Mouse (Mus musculus): ENCODE results near the gene Lrpprc. TPM values are rescaled to one million over a fixed set of nuclear protein-coding genes. Genes with fewer than 3 reads are reported as not detected.
A peak's percentile ranks its signal among the peaks of the same experiment; 100 is the strongest.

Lrpprc gene
- polyA plus RNA-seq, 1 experiment from 2014 or later, result 59.5 TPM

DNA sequence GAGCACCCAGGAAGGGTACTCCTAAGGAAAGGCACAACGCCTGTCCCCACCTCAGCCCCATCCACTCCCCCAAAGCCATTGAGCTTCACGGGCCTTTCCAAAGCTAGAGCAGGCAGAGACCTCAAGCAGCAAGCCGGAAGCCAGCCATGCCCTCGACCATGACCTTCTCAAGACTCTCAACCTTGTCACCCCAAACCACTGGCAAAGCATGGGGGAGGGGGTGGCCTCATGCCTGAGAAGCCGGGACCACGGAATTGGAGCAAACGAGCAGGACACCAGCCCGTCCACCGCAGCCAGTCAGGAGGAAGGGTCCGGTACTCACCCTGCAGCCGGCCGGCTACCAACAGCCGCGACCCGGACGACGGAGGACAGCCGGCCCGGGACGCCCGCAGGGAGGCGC is 546 bp downstream of the Lrpprc start:
- Histone ChIP-seq H3K9me3 (no peaks in the 10 kb centered on the region), H3K4me2 (replicated peaks) (peak overlapping the region; percentile 89), H3K27me3 (no peaks in the 10 kb centered on the region), H3K4me1 (peaks cover 11% of the 10 kb centered on the region), H3K9ac (peak overlapping the region; percentile 76), H3K27ac (no peak overlapping the region; the same call in 1 of the 2 replicates), H3K4me3 (peak overlapping the region; percentile 94), H3K36me3 (peaks cover 6% of the 10 kb centered on the region)
- under 1% methylated on average over 22 of the region's 22 CpGs for WGBS
- peak; percentile 9; the same call in 1 of the 2 replicates for ATAC-seq (ENCODE audit: insufficient number of reproducible peaks, insufficient read depth, low FRiP score, low TSS enrichment)

DNA sequence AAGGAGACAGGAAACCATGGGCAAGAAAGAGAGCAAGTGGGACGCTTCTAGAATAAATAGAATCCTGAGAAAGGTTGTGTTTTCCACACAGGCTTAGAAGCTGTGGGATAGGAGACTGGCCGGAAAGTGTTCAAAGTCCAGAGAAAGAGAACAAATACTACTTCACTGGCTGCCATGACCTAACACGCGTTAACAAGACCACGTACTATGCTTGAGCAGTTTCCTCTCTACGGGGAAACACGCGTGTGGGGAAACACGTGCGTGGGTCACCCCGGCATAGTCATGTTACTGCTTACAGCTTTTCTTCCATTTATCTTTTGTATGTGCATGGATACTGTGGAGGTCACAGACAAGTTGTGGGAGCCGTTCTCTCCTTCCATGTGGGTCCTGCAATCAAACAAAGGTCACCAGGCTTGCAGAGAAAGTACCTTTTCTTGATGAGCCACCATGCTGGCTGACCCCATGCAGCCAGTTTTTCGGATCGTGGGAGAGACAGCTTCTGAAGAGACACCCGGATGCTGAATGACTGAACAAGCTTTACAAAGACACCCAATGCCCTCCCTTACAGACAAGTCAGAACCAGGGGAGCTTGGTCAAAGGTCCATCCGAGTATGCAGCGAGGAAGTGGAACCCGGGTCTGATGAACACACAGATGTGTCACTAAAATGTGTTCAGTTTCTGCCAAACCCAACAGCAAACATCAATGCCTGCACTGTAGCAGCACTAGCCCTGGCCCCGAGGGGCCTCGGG is 2.0 kb downstream of the Lrpprc start:
- H3K36me3 ChIP-seq, result peaks cover 6% of the 10 kb centered on the region
- no peak for ATAC-seq (ENCODE audit: insufficient number of reproducible peaks, insufficient read depth, low FRiP score, low TSS enrichment)
- 90% methylated on average over 20 of the region's 20 CpGs for WGBS
- H3K4me1 ChIP-seq, result peaks cover 11% of the 10 kb centered on the region
- no peak overlapping the region for H3K27ac ChIP-seq
- H3K4me3 ChIP-seq, result no peak overlapping the region
- H3K9ac ChIP-seq, result no peak overlapping the region
- H3K4me2 ChIP-seq (replicated peaks), result peak overlapping the region; percentile 89; the same call in 1 of the 2 replicates
- no peaks in the 10 kb centered on the region for H3K27me3 ChIP-seq
- H3K9me3 ChIP-seq, result no peaks in the 10 kb centered on the region

DNA sequence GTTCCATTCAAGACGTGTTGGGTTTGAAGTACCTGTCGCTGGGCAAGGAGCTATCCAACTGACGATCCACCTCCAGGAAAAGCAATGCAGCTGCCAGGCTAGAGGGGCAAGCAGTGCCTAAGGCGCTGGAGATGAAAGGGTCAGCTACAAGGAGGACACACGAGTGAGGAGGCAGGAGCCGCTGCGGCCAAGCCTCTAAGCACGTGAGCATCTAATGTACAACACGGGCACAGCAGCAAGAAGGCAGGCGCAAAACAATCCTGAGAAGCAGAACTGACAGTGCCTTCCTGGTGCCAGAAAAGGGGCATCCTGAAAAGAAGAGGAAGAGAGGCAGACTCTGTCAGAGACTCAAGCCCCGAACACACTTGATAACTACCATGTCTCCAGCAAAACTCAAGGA is 3.1 kb downstream of the Lrpprc start:
- Histone ChIP-seq H3K9me3 (no peaks in the 10 kb centered on the region), H3K4me3 (no peak overlapping the region), H3K27ac (no peak overlapping the region), H3K36me3 (peaks cover 6% of the 10 kb centered on the region), H3K4me1 (peaks cover 11% of the 10 kb centered on the region), H3K4me2 (replicated peaks) (no peak overlapping the region), H3K9ac (no peak overlapping the region), H3K27me3 (no peaks in the 10 kb centered on the region)
- 86% methylated on average over 11 of the region's 11 CpGs for WGBS
- no peak for ATAC-seq (ENCODE audit: insufficient number of reproducible peaks, insufficient read depth, low FRiP score, low TSS enrichment)

DNA sequence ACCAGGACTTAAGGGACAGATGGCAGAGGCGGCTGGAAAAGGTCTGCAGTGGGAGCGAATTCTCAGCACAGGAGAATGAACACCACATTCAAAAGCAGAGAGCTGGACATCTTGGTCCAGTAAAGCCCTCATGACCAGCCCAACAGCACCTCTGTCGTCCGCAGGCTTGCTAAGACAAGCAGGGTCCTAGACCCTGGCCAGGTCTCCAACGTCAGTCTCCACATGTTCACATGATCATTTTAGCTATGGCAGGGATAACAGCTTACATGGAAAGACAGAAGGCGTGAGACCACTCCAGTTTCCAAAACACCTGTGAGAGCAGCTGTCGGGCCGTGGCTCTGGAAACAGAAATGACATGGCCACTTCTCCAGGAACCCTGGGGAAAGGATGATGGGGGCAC is 3.7 kb downstream of the Lrpprc start:
- peaks cover 11% of the 10 kb centered on the region for H3K4me1 ChIP-seq
- no peak overlapping the region for H3K9ac ChIP-seq
- no peak overlapping the region for H3K27ac ChIP-seq
- WGBS, result 91% methylated on average over 8 of the region's 8 CpGs
- H3K9me3 ChIP-seq, result no peaks in the 10 kb centered on the region
- no peaks in the 10 kb centered on the region for H3K27me3 ChIP-seq
- H3K4me2 ChIP-seq (replicated peaks), result no peak overlapping the region
- H3K4me3 ChIP-seq, result no peak overlapping the region
- H3K36me3 ChIP-seq, result peaks cover 6% of the 10 kb centered on the region
- ATAC-seq (ENCODE audit: insufficient number of reproducible peaks, insufficient read depth, low FRiP score, low TSS enrichment), result no peak

DNA sequence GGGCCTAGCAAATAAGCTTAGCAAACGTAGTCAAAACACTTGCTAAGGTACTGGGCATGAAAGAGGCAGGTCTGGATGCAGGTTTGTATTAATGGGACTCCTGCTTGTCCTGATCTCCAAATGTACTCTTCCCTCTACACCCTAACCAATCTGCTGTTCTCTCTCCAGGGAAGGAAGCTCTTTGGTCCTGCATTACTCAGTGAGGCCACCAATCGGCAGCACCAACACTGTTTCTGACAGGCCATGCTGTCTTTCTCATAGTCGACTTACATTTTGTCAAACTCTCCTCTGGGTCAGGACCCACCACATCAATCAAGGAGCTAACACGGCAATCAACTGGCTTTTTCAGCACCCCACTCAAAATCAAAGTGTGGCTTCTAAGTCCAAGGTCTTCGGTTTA is 5.4 kb downstream of the Lrpprc start:
- H3K9me3 ChIP-seq, result no peaks in the 10 kb centered on the region
- no peaks in the 10 kb centered on the region for H3K27me3 ChIP-seq
- 81% methylated on average over 5 of the region's 5 CpGs for WGBS
- H3K4me2 ChIP-seq (replicated peaks), result no peak overlapping the region
- peaks cover 11% of the 10 kb centered on the region for H3K36me3 ChIP-seq
- ATAC-seq (ENCODE audit: insufficient number of reproducible peaks, insufficient read depth, low FRiP score, low TSS enrichment), result no peak
- H3K4me1 ChIP-seq, result peaks cover 11% of the 10 kb centered on the region
- no peak overlapping the region for H3K4me3 ChIP-seq
- no peak overlapping the region for H3K9ac ChIP-seq
- H3K27ac ChIP-seq, result no peak overlapping the region

DNA sequence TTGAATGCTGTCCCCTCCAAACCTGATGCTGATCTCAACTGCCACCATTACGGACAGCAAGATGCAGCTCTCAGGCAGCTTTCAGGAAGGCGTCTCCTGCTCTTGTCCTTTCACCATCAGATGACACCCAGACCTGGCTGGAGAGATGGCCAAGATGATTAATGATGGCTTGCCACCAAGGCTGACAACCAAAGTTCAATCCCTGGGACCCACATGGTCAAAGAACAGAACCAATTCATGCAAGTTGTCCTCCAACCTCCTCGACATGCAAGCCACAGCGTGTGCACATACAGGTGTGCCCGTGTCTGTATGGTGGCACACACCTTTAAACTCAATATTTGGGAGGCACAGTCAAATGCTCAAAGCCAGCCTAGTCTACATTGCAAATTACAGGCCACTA is 7.1 kb downstream of the Lrpprc start:
- no peak overlapping the region for H3K4me3 ChIP-seq
- WGBS, result 91% methylated on average over 5 of the region's 5 CpGs
- H3K9me3 ChIP-seq, result no peaks in the 10 kb centered on the region
- H3K4me2 ChIP-seq (replicated peaks), result no peak overlapping the region
- H3K27me3 ChIP-seq, result no peaks in the 10 kb centered on the region
- no peak for ATAC-seq (ENCODE audit: insufficient number of reproducible peaks, insufficient read depth, low FRiP score, low TSS enrichment)
- H3K27ac ChIP-seq, result no peak overlapping the region
- no peak overlapping the region for H3K9ac ChIP-seq
- peaks cover 11% of the 10 kb centered on the region for H3K36me3 ChIP-seq
- no peaks in the 10 kb centered on the region for H3K4me1 ChIP-seq

DNA sequence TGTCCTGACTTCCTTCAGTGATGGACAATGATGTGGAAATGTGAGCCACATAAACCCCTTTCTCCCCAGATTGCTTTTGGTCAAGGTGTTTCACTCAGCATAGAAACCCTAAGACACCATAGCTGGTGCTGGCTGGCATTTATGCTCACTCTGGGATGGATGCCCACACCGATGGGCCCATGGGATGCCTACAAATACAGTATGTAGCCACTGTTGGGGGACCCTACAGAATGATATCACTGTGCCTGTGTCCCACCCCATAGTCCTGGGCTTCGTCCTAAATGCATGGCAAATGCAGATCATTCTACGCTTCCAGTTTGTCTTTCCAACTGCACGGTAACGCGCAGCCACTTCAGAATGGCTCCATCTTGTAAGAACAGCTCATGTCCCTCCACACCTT is 10.3 kb downstream of the Lrpprc start:
- H3K27ac ChIP-seq, result no peak overlapping the region
- H3K36me3 ChIP-seq, result peaks cover 13% of the 10 kb centered on the region
- no peak for ATAC-seq (ENCODE audit: insufficient number of reproducible peaks, insufficient read depth, low FRiP score, low TSS enrichment)
- H3K4me3 ChIP-seq, result no peak overlapping the region
- no peak overlapping the region for H3K4me2 ChIP-seq (replicated peaks)
- H3K4me1 ChIP-seq, result no peaks in the 10 kb centered on the region
- no peak overlapping the region for H3K9ac ChIP-seq
- H3K9me3 ChIP-seq, result no peaks in the 10 kb centered on the region
- 91% methylated on average over 6 of the region's 6 CpGs for WGBS
- H3K27me3 ChIP-seq, result no peaks in the 10 kb centered on the region

DNA sequence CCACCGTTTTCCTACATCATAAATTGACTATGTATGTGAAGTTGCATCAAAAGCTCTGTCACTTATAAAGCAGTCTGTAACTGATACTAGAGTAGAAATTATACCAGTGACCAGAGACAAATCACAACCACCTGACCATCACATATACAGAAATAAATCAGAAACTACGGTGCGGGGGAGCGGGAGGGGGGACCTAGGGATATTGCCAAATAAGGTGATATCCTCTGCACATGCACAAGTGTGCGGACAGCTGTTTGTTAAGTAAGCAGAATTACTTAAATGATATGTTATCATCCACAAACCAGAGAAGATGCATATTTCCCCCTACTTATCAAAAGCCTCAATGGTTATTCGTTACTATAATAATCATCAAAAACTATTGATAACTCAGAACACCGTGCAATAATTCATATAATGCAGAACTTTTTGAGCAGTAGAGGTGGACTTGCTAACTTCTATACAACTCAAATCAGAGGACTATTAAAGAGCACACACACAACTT is 12.1 kb downstream of the Lrpprc start:
- H3K9me3 ChIP-seq, result no peaks in the 10 kb centered on the region
- H3K4me3 ChIP-seq, result no peak overlapping the region
- H3K36me3 ChIP-seq, result peaks cover 19% of the 10 kb centered on the region
- ATAC-seq (ENCODE audit: insufficient number of reproducible peaks, insufficient read depth, low FRiP score, low TSS enrichment), result no peak
- no peak overlapping the region for H3K4me2 ChIP-seq (replicated peaks)
- WGBS, result 81% methylated on average over 7 of the region's 7 CpGs
- no peaks in the 10 kb centered on the region for H3K27me3 ChIP-seq
- no peaks in the 10 kb centered on the region for H3K4me1 ChIP-seq
- no peak overlapping the region for H3K9ac ChIP-seq
- H3K27ac ChIP-seq, result no peak overlapping the region

DNA sequence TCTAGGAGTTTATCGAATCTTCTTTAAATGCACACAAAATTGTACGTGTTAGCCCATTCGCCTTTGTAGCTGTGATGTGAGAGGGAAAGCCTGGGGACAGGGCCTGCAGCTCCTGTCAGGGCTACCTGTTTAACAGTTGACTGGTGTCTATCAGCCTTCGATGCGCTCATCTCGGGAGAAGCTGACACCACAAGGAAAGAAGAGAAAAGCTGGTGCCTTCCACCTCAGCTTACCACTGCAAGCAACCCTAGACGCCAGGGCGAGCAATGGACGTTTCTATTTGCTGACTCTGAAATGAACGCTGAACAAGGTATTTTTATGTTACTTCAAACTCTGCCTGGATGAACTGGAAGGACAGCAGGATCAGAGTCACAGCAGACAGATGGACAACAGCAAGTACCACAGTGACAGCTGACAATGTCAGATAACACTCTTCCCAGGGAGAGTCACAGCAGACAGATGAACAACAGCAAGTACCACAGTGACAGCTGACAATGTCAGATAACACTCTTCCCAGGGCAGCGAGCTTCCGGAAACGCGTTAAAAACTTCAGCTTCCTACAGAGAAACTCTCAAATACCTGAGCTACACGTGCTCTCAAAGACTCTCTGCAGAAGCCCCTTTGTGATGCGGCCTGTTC is 14.1 kb downstream of the Lrpprc start:
- 87% methylated on average over 16 of the region's 16 CpGs for WGBS
- no peak overlapping the region for H3K4me3 ChIP-seq
- H3K4me2 ChIP-seq (replicated peaks), result no peak overlapping the region
- no peaks in the 10 kb centered on the region for H3K4me1 ChIP-seq
- peaks cover 15% of the 10 kb centered on the region for H3K36me3 ChIP-seq
- no peak overlapping the region for H3K27ac ChIP-seq
- no peak for ATAC-seq (ENCODE audit: insufficient number of reproducible peaks, insufficient read depth, low FRiP score, low TSS enrichment)
- H3K9me3 ChIP-seq, result no peaks in the 10 kb centered on the region
- H3K27me3 ChIP-seq, result no peaks in the 10 kb centered on the region
- H3K9ac ChIP-seq, result no peak overlapping the region

DNA sequence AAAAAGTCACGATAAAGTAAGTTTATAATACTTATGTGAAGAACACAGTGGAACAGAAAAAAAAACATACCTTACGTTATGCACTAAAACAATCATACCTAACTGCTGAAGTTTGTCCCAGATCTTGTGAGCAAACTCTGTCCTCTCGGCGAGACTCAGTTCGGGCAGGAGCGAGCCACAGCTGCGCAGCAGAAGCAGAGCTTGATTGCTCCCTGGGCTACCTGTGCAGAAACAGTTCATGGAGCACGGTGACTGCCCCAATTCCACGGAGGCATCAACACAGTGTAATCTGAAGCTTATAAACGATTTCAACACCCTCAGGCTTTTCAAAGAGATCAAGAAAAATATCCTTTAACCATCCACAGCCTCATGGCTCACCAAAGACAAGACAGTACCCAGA is 15.3 kb downstream of the Lrpprc start:
- no peaks in the 10 kb centered on the region for H3K4me1 ChIP-seq
- H3K27me3 ChIP-seq, result no peaks in the 10 kb centered on the region
- no peak overlapping the region for H3K9ac ChIP-seq
- no peak overlapping the region for H3K4me3 ChIP-seq
- whole genome bisulfite sequencing, result 90% methylated on average over 10 of the region's 10 CpGs
- no peak overlapping the region for H3K4me2 ChIP-seq (replicated peaks)
- no peak for ATAC-seq (ENCODE audit: insufficient number of reproducible peaks, insufficient read depth, low FRiP score, low TSS enrichment)
- peaks cover 19% of the 10 kb centered on the region for H3K36me3 ChIP-seq
- H3K27ac ChIP-seq, result no peak overlapping the region
- no peaks in the 10 kb centered on the region for H3K9me3 ChIP-seq

DNA sequence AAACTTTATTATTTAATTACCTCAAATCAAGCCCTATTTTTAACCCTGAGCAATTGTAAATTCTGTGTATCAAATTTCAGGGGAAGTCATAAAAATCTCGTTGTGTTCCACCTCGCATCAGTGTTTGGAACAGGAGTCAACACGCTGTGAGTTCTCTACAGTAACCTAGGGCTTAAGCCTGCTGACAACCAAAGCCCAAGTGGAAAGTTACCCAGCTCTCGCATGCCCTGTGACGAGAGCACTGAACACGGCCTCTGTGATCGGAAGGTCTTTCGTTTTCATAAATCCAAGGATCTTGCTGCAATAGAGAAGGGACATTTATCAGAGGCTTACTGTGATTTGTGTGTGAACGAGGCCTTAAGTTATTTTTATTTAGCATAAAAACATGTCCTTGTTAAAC is 18.7 kb downstream of the Lrpprc start:
- no peak for ATAC-seq (ENCODE audit: insufficient number of reproducible peaks, insufficient read depth, low FRiP score, low TSS enrichment)
- no peak overlapping the region for H3K4me2 ChIP-seq (replicated peaks)
- WGBS, result 90% methylated on average over 9 of the region's 9 CpGs

DNA sequence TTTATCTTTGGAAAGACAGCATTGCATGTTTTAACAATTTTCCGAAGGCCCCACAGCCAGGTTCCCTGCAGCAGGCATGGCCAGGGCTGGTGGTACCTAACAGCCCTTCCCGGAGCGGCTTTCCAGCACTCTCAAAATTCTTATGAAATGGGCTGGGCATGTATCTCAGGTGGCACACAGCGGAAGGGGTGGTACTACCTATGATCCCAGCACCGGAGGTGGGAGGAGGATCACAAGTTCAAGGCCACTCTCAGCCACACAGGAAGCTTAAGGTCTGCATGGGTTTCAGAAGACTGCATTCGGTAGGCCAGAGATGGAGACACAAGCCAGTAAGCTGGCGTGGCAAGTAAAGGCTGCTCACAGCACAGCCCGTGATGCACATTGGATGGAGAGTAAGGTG is 31.6 kb downstream of the Lrpprc start:
- H3K27ac ChIP-seq, result no peak overlapping the region

More for the DNA sequence above, 18.7 kb downstream of the Lrpprc start:
- Histone ChIP-seq H3K4me3 (no peak overlapping the region), H3K36me3 (peaks cover 41% of the 10 kb centered on the region), H3K9me3 (no peaks in the 10 kb centered on the region), H3K4me1 (no peaks in the 10 kb centered on the region), H3K27me3 (no peaks in the 10 kb centered on the region), H3K27ac (no peak overlapping the region), H3K9ac (no peak overlapping the region)

More for the DNA sequence above, 31.6 kb downstream of the Lrpprc start:
- ATAC-seq (ENCODE audit: insufficient number of reproducible peaks, insufficient read depth, low FRiP score, low TSS enrichment), result no peak
- no peak overlapping the region for H3K9ac ChIP-seq
- no peaks in the 10 kb centered on the region for H3K9me3 ChIP-seq
- no peak overlapping the region for H3K4me3 ChIP-seq
- 84% methylated on average over 8 of the region's 8 CpGs for WGBS
- peaks cover 16% of the 10 kb centered on the region for H3K36me3 ChIP-seq
- H3K4me1 ChIP-seq, result peaks cover 3% of the 10 kb centered on the region; the same call in 1 of the 2 replicates
- no peak overlapping the region for H3K4me2 ChIP-seq (replicated peaks)
- no peaks in the 10 kb centered on the region for H3K27me3 ChIP-seq
